Mouse (Mus musculus) ovary, postnatal 10 days (tissue): ENCODE measurements around the gene 2310007B03Rik.
"Not testable (repeated sequence)": the region's sequence is repeated elsewhere in the genome, so short reads cannot be mapped to it uniquely, and the experiment has no call there.

Experiments used
- DNase-seq: peaks from one replicate; pipeline ENCODE4 v3.0.0; 2022; ENCODE audit warnings: low spot score

2310007B03Rik gene

GRCm38 (mm10) chr1:93160501-93161133 lies at the start of gene 2310007B03Rik:
TSS of gene 2310007B03Rik (minus strand) at chr1:93160948.
- DNase-seq: no peak

- peak; percentile 63 for DNase-seq
These were observed 49.5 kb upstream of the 2310007B03Rik start for GRCm38 (mm10) chr1:93210213-93210641.

- DNase-seq: no peak
These were observed 46.9 kb upstream of the 2310007B03Rik start for GRCm38 (mm10) chr1:93207536-93208064.

GRCm38 (mm10) chr1:93206277-93206970 lies 45.7 kb upstream of the 2310007B03Rik start:
- DNase-seq: no peak

GRCm38 (mm10) chr1:93197916-93198315 lies 37.2 kb upstream of the 2310007B03Rik start:
- DNase-seq: no peak

- DNase-seq: not testable (repeated sequence)
These were observed 36.7 kb upstream of the 2310007B03Rik start for GRCm38 (mm10) chr1:93197454-93197853.

GRCm38 (mm10) chr1:93194961-93195360 lies 34.2 kb upstream of the 2310007B03Rik start:
- no peak for DNase-seq

GRCm38 (mm10) chr1:93190726-93191305 lies 30.1 kb upstream of the 2310007B03Rik start:
- DNase-seq: no peak

GRCm38 (mm10) chr1:93184071-93184828 lies 23.5 kb upstream of the 2310007B03Rik start:
- DNase-seq: no peak

GRCm38 (mm10) chr1:93182281-93182680 lies 21.5 kb upstream of the 2310007B03Rik start:
- DNase-seq: no peak

GRCm38 (mm10) chr1:93176525-93177332 lies 16.0 kb upstream of the 2310007B03Rik start:
- peak; percentile 75 for DNase-seq

GRCm38 (mm10) chr1:93175849-93176248 lies 15.1 kb upstream of the 2310007B03Rik start:
- DNase-seq: no peak

- DNase-seq: peak; percentile 87
These were observed 13.7 kb upstream of the 2310007B03Rik start for GRCm38 (mm10) chr1:93174399-93174798.

- no peak for DNase-seq
These were observed 12.9 kb upstream of the 2310007B03Rik start for GRCm38 (mm10) chr1:93173665-93174064.

- no peak for DNase-seq
These were observed 7.6 kb upstream of the 2310007B03Rik start, which contains the start of gene Crocc2 for GRCm38 (mm10) chr1:93168295-93168775. TSS of gene Crocc2 (plus strand) at chr1:93168725.

- no peak for DNase-seq
These were observed 5.8 kb upstream of the 2310007B03Rik start for GRCm38 (mm10) chr1:93166346-93167079.

- DNase-seq: no peak
These were observed 4.7 kb upstream of the 2310007B03Rik start for GRCm38 (mm10) chr1:93165447-93165846.

- no peak for DNase-seq
These were observed 1.8 kb upstream of the 2310007B03Rik start for GRCm38 (mm10) chr1:93162588-93162987.

GRCm38 (mm10) chr1:93161921-93162320 lies 1.2 kb upstream of the 2310007B03Rik start:
- no peak for DNase-seq

- DNase-seq: no peak
These were observed 602 bp upstream of the 2310007B03Rik start for GRCm38 (mm10) chr1:93161350-93161749.
